Mouse (Mus musculus) erythroblast, embryonic 14.5 days (primary cell): Measurements from ENCODE around the gene Agap1.

ENCODE experiments used
- GATA1 ChIP-seq: IDR thresholded peaks from 2 replicates; pipeline ENCODE4 v1.6.1; 2012; ENCODE audit warnings: low read length, inconsistent platforms, mixed read lengths
- TAL1 ChIP-seq: IDR thresholded peaks from 3 replicates; pipeline ENCODE4 v1.6.1; 2012; ENCODE audit warnings: low read length, inconsistent platforms, mixed read lengths

- TF ChIP-seq GATA1: no peak
- TF ChIP-seq TAL1: no peak
Observed at GRCm38 (mm10) chr1:89471430-89471829, 16.8 kb downstream of the Agap1 start.
